Comparison of ENCODE assay signal across 15 mouse cellular contexts in the genomic region with DNA sequence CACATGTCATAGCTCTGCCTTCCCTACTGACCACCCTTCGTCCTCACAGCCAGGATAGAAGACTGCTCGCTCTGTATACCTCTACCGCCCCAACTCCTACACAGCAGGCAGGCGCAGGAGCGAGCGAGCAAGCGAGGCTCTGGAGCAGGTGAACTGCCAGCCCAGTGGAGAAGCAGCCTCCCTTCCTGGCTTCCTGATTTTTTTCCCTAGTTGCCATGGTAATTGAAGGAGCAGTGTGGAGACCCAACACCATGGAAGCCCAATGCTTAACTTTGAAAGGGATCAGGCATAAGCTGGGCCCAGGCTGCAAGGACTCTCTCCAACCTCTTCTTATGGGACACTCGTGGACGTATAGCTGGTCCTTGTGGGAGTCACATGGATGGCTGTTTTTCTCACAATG. TPM values are rescaled to one million over a fixed set of nuclear protein-coding genes. Genes with fewer than 3 reads are reported as not detected.
A peak's percentile ranks its signal among the peaks of the same experiment; 100 is the strongest.
DNase-seq lines count a peak whose midpoint lies in the region; ATAC-seq and TF ChIP-seq lines count a peak whose summit lies in the region.
"Had no signal": no experiment of that assay in that cellular context is flagged by ENCODE, and none has a peak within 500 bp of the region (broad histone marks: within the 10 kb centered on the region; RNA-seq: fewer than 3 reads in every experiment).

No protein-coding gene starts in this region.

- no peak overlapping the region for H3K27ac ChIP-seq in forebrain, embryonic 13.5 days
- H3K27ac ChIP-seq in forebrain, embryonic 11.5 days (ENCODE audit: low read depth, low read length), result no peak overlapping the region
- no peak overlapping the region for H3K27ac ChIP-seq in midbrain, embryonic 13.5 days
- no peak overlapping the region for H3K27ac ChIP-seq in midbrain, embryonic 10.5 days (replicated peaks)
- no peak overlapping the region for H3K27ac ChIP-seq in midbrain, postnatal 0 days (ENCODE audit: low read depth, low read length)

- no peaks in the 10 kb centered on the region for H3K9me3 ChIP-seq in forebrain, embryonic 13.5 days (replicated peaks)
- no peaks in the 10 kb centered on the region for H3K9me3 ChIP-seq in forebrain, embryonic 11.5 days (ENCODE audit: control insufficient read depth, low read length)
- no peaks in the 10 kb centered on the region for H3K9me3 ChIP-seq in midbrain, embryonic 13.5 days
- no peaks in the 10 kb centered on the region for H3K9me3 ChIP-seq in midbrain, embryonic 10.5 days (replicated peaks)
- no peaks in the 10 kb centered on the region for H3K9me3 ChIP-seq in midbrain, postnatal 0 days (ENCODE audit: low read length)

- no peak overlapping the region for H3K4me3 ChIP-seq in forebrain, embryonic 13.5 days
- H3K4me3 ChIP-seq in forebrain, embryonic 11.5 days (ENCODE audit: low read depth, low read length), result no peak overlapping the region
- H3K4me3 ChIP-seq in midbrain, embryonic 13.5 days (replicated peaks), result no peak overlapping the region
- no peak overlapping the region for H3K4me3 ChIP-seq in midbrain, embryonic 10.5 days
- no peak overlapping the region for H3K4me3 ChIP-seq in midbrain, postnatal 0 days (ENCODE audit: low read depth, low read length)

- H3K36me3 ChIP-seq in forebrain, embryonic 13.5 days (ENCODE audit: poor library complexity, severe bottlenecking), result no peaks in the 10 kb centered on the region
- H3K36me3 ChIP-seq in forebrain, embryonic 11.5 days (ENCODE audit: control insufficient read depth, insufficient read depth, low read length), result no peaks in the 10 kb centered on the region
- no peaks in the 10 kb centered on the region for H3K36me3 ChIP-seq in midbrain, embryonic 13.5 days
- H3K36me3 ChIP-seq in midbrain, embryonic 10.5 days, result no peaks in the 10 kb centered on the region
- no peaks in the 10 kb centered on the region for H3K36me3 ChIP-seq in midbrain, postnatal 0 days (ENCODE audit: insufficient read depth, low read length)

- no peak overlapping the region for H3K4me2 ChIP-seq in forebrain, embryonic 13.5 days
- H3K4me2 ChIP-seq in forebrain, embryonic 11.5 days (ENCODE audit: low read depth, low read length, severe bottlenecking), result no peak overlapping the region
- no peak overlapping the region for H3K4me2 ChIP-seq in midbrain, embryonic 13.5 days (replicated peaks)
- H3K4me2 ChIP-seq in midbrain, postnatal 0 days (ENCODE audit: low read depth, low read length, poor library complexity, severe bottlenecking), result no peak overlapping the region

- H3K27me3 ChIP-seq in forebrain, embryonic 13.5 days, result peaks cover 58% of the 10 kb centered on the region
- peaks cover 41% of the 10 kb centered on the region for H3K27me3 ChIP-seq in forebrain, embryonic 11.5 days (ENCODE audit: control insufficient read depth, insufficient read depth, low read length)
- H3K27me3 ChIP-seq in midbrain, embryonic 13.5 days, result peaks cover 72% of the 10 kb centered on the region
- H3K27me3 ChIP-seq in midbrain, embryonic 10.5 days (ENCODE audit: low read depth, poor library complexity, severe bottlenecking), result peaks cover 81% of the 10 kb centered on the region
- H3K27me3 ChIP-seq in midbrain, postnatal 0 days (ENCODE audit: insufficient read depth, low read length), result peaks cover 19% of the 10 kb centered on the region; the same call in 1 of the 2 replicates

- WGBS in forebrain, embryonic 13.5 days, result 38% methylated on average over 9 of the region's 9 CpGs
- WGBS in forebrain, embryonic 11.5 days, result 39% methylated on average over 9 of the region's 9 CpGs
- 26% methylated on average over 9 of the region's 9 CpGs for WGBS in midbrain, embryonic 13.5 days
- WGBS in midbrain, embryonic 10.5 days, result 28% methylated on average over 9 of the region's 9 CpGs
- WGBS in midbrain, postnatal 0 days, result 31% methylated on average over 9 of the region's 9 CpGs

- TF ChIP-seq CTCF in midbrain, postnatal 0 days (IDR thresholded peaks at IDR 0.05), result no peak

- no peak for DNase-seq in forebrain, embryonic 11.5 days (ENCODE audit: low spot score)
- no peak for DNase-seq in midbrain, embryonic 10.5 days (ENCODE audit: low spot score)
- DNase-seq in brain, adult 2 months (ENCODE audit: low read depth, low spot score), result peak; percentile 53
- no peak for DNase-seq in midbrain, postnatal 0 days (ENCODE audit: low spot score)
- no peak for DNase-seq in embryo, embryonic 9.5 days (ENCODE audit: extremely low spot score)
- DNase-seq: adrenal gland, postnatal 36 days; gastrocnemius, postnatal 25 days; kidney, adult 9 months; kidney, postnatal 4 days; liver; liver, postnatal 0 days; thymus, postnatal 36 days had no signal

- no peak overlapping the region for H3K9ac ChIP-seq in forebrain, embryonic 13.5 days
- H3K9ac ChIP-seq in forebrain, embryonic 11.5 days (ENCODE audit: low read length), result no peak overlapping the region
- H3K9ac ChIP-seq in midbrain, embryonic 13.5 days (replicated peaks), result no peak overlapping the region
- no peak overlapping the region for H3K9ac ChIP-seq in midbrain, postnatal 0 days (replicated peaks; ENCODE audit: low read length, poor library complexity, severe bottlenecking)
- H3K9ac ChIP-seq: liver, postnatal 0 days had no signal

- peaks cover 29% of the 10 kb centered on the region for H3K4me1 ChIP-seq in forebrain, embryonic 13.5 days
- H3K4me1 ChIP-seq in forebrain, embryonic 11.5 days (replicated peaks; ENCODE audit: control insufficient read depth, insufficient read depth, low read length), result peaks cover 15% of the 10 kb centered on the region; the same call in 1 of the 2 replicates
- peaks cover 41% of the 10 kb centered on the region for H3K4me1 ChIP-seq in midbrain, embryonic 13.5 days (replicated peaks)
- H3K4me1 ChIP-seq in midbrain, embryonic 10.5 days, result peaks cover 47% of the 10 kb centered on the region
- peaks cover 16% of the 10 kb centered on the region; the same call in 1 of the 2 replicates for H3K4me1 ChIP-seq in midbrain, postnatal 0 days (ENCODE audit: insufficient read depth, low read length)

- 0 out of 2 replicates have a peak, but pooled peaks have one; percentile 29 for ATAC-seq in forebrain, embryonic 13.5 days
- ATAC-seq in forebrain, embryonic 11.5 days (replicated peaks; ENCODE audit: low FRiP score), result no peak
- peak; percentile 35; the same call in 1 of the 2 replicates for ATAC-seq in midbrain, embryonic 13.5 days
- ATAC-seq in midbrain, postnatal 0 days (ENCODE audit: low FRiP score), result 0 out of 2 replicates have a peak, but pooled peaks have one; percentile 14
- ATAC-seq: liver, postnatal 0 days had no signal

RNA-seq across cellular contexts. Expression of a gene that starts 59.4 kb away (rescaled TPM):
- polyA plus RNA-seq in forebrain, embryonic 13.5 days (2015; fragmentation: Nextera tagmentation; extraction: Ambion mirVana), result 1.7 TPM in 2 replicates
- 0.12 and 0.15 TPM in 2 replicates for polyA plus RNA-seq in forebrain, embryonic 11.5 days (2014; fragmentation: Nextera tagmentation; extraction: Ambion mirVana)
- polyA plus RNA-seq in midbrain, embryonic 13.5 days (2015; fragmentation: Nextera tagmentation; extraction: Ambion mirVana), result 0.79 and 1.3 TPM in 2 replicates
- 0.25 and 0.36 TPM in 2 replicates for polyA plus RNA-seq in midbrain, embryonic 10.5 days (2016; fragmentation: Nextera tagmentation; extraction: Ambion mirVana)
- 17.8 and 25.7 TPM in 2 replicates for total RNA-seq in midbrain, postnatal 0 days (2014; rRNA removed)
- 3.4 and 3.5 TPM in 2 replicates for polyA plus RNA-seq in midbrain, postnatal 0 days (2015; fragmentation: Nextera tagmentation; extraction: Ambion mirVana)
- total RNA-seq: megakaryocyte-erythroid progenitor cell, adult 5-6 weeks had no signal
- polyA plus RNA-seq: liver, postnatal 0 days had no signal
